Mouse (Mus musculus): ENCODE measurements around the gene Aaas. TPM values are rescaled to one million over a fixed set of nuclear protein-coding genes. Genes with fewer than 3 reads are reported as not detected.
A peak's percentile ranks its signal among the peaks of the same experiment; 100 is the strongest.
"Not testable (repeated sequence)": the region's sequence is repeated elsewhere in the genome, so short reads cannot be mapped to it uniquely, and the experiment has no call there.

Gene Aaas
- polyA plus RNA-seq, 1 experiment, result 84.3 TPM

DNA sequence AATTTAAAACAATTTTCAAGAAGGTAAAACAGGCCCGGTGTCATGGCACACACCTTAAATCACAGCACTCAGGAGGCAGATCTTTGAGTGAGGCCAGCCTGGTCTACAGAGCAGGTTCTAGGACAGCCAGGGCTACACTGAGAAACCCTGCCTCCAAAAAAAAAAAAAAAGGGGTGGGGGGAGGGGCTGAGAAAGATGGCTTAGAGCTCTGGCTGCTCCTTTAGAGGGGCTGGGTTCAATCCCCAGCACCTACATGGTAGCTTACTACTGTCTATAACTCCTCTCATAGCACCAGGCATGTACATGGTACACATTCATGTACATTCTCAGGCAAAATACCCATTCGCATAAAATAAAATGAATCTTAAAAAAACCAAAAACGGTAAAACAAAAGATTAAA lies 6.1 kb downstream of the Aaas start:
- peaks cover 81% of the 10 kb centered on the region for H3K36me3 ChIP-seq (replicated peaks; ENCODE audit: low read length)
- no peak for TF ChIP-seq GATA1 (IDR thresholded peaks at IDR 0.05; ENCODE audit: borderline replicate concordance, low read length)
- TF ChIP-seq FLI1 (IDR thresholded peaks at IDR 0.05; ENCODE audit: low read length), result no peak
- no peak overlapping the region for H3K4me3 ChIP-seq (replicated peaks)
- H3K27me3 ChIP-seq (replicated peaks), result no peaks in the 10 kb centered on the region
- peaks cover 47% of the 10 kb centered on the region for H3K4me1 ChIP-seq
- no peaks in the 10 kb centered on the region for H3K9me3 ChIP-seq

DNA sequence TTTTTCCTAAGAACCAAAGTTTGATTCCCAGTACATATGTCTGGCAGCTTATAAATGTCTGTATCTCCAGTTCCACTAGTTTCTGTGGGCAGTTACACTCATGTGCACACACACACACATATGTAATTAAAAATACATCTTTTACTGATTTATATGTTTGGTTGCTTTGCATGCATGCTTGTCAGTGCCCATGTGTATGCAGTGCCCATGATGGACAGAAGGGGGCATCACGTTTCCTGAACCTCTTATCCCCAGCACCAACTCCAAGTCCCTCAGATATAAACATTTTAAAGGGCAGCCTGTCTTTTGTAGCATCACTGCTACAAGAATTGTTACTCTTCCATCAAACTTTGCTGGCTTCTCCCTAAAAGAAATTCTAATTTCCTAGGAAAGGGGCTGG lies 9.0 kb downstream of the Aaas start:
- TF ChIP-seq GATA1 (IDR thresholded peaks at IDR 0.05; ENCODE audit: borderline replicate concordance, low read length) (no peak), FLI1 (IDR thresholded peaks at IDR 0.05; ENCODE audit: low read length) (no peak)
- H3K36me3 ChIP-seq (replicated peaks; ENCODE audit: low read length), result peaks cover 92% of the 10 kb centered on the region
- no peaks in the 10 kb centered on the region for H3K27me3 ChIP-seq (replicated peaks)

GRCm38 (mm10) chr15:102339612-102340011 lies 11.0 kb downstream of the Aaas start:
- Histone ChIP-seq H3K27me3 (replicated peaks) (no peaks in the 10 kb centered on the region), H3K4me3 (replicated peaks) (no peak overlapping the region), H3K4me1 (peaks cover 25% of the 10 kb centered on the region), H3K9me3 (no peaks in the 10 kb centered on the region), H3K36me3 (replicated peaks; ENCODE audit: low read length) (peaks cover 88% of the 10 kb centered on the region)
- TF ChIP-seq FLI1 (IDR thresholded peaks at IDR 0.05; ENCODE audit: low read length), result no peak
- TF ChIP-seq GATA1 (IDR thresholded peaks at IDR 0.05; ENCODE audit: borderline replicate concordance, low read length), result no peak

More for the DNA sequence above, 9.0 kb downstream of the Aaas start:
- Histone ChIP-seq H3K9me3 (no peaks in the 10 kb centered on the region), H3K4me1 (peaks cover 38% of the 10 kb centered on the region), H3K4me3 (replicated peaks) (no peak overlapping the region)

GRCm38 (mm10) chr15:102336946-102337345 lies 13.6 kb downstream of the Aaas start:
- Histone ChIP-seq H3K36me3 (replicated peaks; ENCODE audit: low read length) (peaks cover 91% of the 10 kb centered on the region), H3K9me3 (no peaks in the 10 kb centered on the region), H3K4me3 (replicated peaks) (no peak overlapping the region), H3K4me1 (peaks cover 23% of the 10 kb centered on the region), H3K27me3 (replicated peaks) (no peaks in the 10 kb centered on the region)
- TF ChIP-seq FLI1 (IDR thresholded peaks at IDR 0.05; ENCODE audit: low read length), result no peak
- TF ChIP-seq GATA1 (IDR thresholded peaks at IDR 0.05; ENCODE audit: borderline replicate concordance, low read length), result no peak

- H3K27me3 ChIP-seq (replicated peaks); H3K9me3 ChIP-seq; H3K4me3 ChIP-seq (replicated peaks): not testable (repeated sequence)
- peaks cover 90% of the 10 kb centered on the region for H3K36me3 ChIP-seq (replicated peaks; ENCODE audit: low read length)
- H3K4me1 ChIP-seq, result peaks cover 29% of the 10 kb centered on the region
These were observed 14.6 kb downstream of the Aaas start for GRCm38 (mm10) chr15:102335925-102336324.

DNA sequence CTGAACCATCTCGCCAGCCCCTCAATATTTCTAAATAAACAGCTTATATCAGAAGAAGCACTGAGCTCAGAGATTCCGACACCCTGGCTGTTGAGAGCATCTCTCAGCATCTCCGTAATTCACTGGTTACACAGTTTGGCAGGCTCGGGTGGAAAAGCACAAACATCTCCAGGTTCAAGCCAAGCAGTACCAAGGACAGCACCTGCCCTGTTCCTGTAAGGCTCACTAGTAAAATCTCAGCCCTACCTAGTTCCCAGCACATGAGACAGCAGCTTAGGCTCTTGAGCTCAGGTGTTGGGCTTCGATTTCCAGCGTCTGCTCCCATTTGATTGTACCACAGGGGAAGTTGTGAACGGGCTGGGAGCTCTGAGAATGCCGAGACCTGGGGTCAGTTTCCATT lies 15.3 kb downstream of the Aaas start:
- Histone ChIP-seq H3K4me3 (replicated peaks) (no peak overlapping the region), H3K36me3 (replicated peaks; ENCODE audit: low read length) (peaks cover 92% of the 10 kb centered on the region), H3K27me3 (replicated peaks) (no peaks in the 10 kb centered on the region), H3K4me1 (peaks cover 31% of the 10 kb centered on the region), H3K9me3 (no peaks in the 10 kb centered on the region)
- no peak for TF ChIP-seq GATA1 (IDR thresholded peaks at IDR 0.05; ENCODE audit: borderline replicate concordance, low read length)
- no peak for TF ChIP-seq FLI1 (IDR thresholded peaks at IDR 0.05; ENCODE audit: low read length)

DNA sequence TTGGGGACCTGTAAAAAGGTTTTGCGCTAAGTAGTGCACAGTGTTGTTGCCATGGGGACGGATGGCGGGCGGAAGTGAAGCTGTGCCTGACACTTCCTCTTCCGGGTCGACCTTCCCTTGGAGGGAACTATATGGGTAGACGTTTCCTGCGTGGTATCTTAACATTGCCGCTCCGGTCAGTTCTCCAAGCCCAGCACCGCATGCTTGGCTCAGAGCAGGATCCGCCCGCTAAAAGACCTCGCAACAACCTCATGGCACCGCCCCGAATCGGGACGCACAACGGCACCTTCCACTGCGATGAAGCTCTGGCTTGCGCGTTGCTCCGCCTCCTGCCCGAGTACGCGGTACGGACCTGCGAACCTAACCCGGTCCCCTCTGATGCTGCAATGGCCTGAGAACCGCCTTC lies 19.0 kb downstream of the Aaas start, which contains the start of gene Myg1:
Gene Myg1, plus strand, starts transcription at position 100 of the 406 bp plus-strand sequence.
- Histone ChIP-seq H3K9me3 (no peaks in the 10 kb centered on the region), H3K27me3 (replicated peaks) (no peaks in the 10 kb centered on the region), H3K36me3 (replicated peaks; ENCODE audit: low read length) (peaks cover 80% of the 10 kb centered on the region), H3K4me3 (replicated peaks) (peak within 1 kb of the TSS; percentile 96), H3K4me1 (peaks cover 44% of the 10 kb centered on the region)
- TF ChIP-seq FLI1 (IDR thresholded peaks at IDR 0.05; ENCODE audit: low read length) (no peak), GATA1 (IDR thresholded peaks at IDR 0.05; ENCODE audit: borderline replicate concordance, low read length) (no peak)

GRCm38 (mm10) chr15:102326892-102327291 lies 23.7 kb downstream of the Aaas start:
- H3K27me3 ChIP-seq (replicated peaks), result no peaks in the 10 kb centered on the region
- no peaks in the 10 kb centered on the region for H3K9me3 ChIP-seq
- H3K4me1 ChIP-seq, result peaks cover 33% of the 10 kb centered on the region
- TF ChIP-seq FLI1 (IDR thresholded peaks at IDR 0.05; ENCODE audit: low read length) (no peak), GATA1 (IDR thresholded peaks at IDR 0.05; ENCODE audit: borderline replicate concordance, low read length) (no peak)
- peaks cover 59% of the 10 kb centered on the region for H3K36me3 ChIP-seq (replicated peaks; ENCODE audit: low read length)
- H3K4me3 ChIP-seq (replicated peaks), result peak overlapping the region; percentile 95

GRCm38 (mm10) chr15:102326022-102326576 lies 24.5 kb downstream of the Aaas start, which contains the start of gene Pfdn5:
TSS of gene Pfdn5 (plus strand) at chr15:102326116.
- Histone ChIP-seq H3K4me3 (replicated peaks) (peak within 1 kb of the TSS; percentile 95), H3K27me3 (replicated peaks) (no peaks in the 10 kb centered on the region), H3K4me1 (peaks cover 26% of the 10 kb centered on the region), H3K36me3 (replicated peaks; ENCODE audit: low read length) (peaks cover 61% of the 10 kb centered on the region), H3K9me3 (no peaks in the 10 kb centered on the region)
- TF ChIP-seq GATA1 (IDR thresholded peaks at IDR 0.05; ENCODE audit: borderline replicate concordance, low read length), result no peak
- TF ChIP-seq FLI1 (IDR thresholded peaks at IDR 0.05; ENCODE audit: low read length), result no peak

- TF ChIP-seq GATA1 (IDR thresholded peaks at IDR 0.05; ENCODE audit: borderline replicate concordance, low read length) (no peak), FLI1 (IDR thresholded peaks at IDR 0.05; ENCODE audit: low read length) (no peak)
- Histone ChIP-seq H3K36me3 (replicated peaks; ENCODE audit: low read length) (peaks cover 62% of the 10 kb centered on the region), H3K27me3 (replicated peaks) (no peaks in the 10 kb centered on the region), H3K9me3 (no peaks in the 10 kb centered on the region), H3K4me1 (peaks cover 26% of the 10 kb centered on the region), H3K4me3 (replicated peaks) (peak overlapping the region; percentile 94)
These were observed 25.7 kb downstream of the Aaas start for GRCm38 (mm10) chr15:102324654-102325473.
